11 mouse cellular contexts compared by ENCODE assay signal in genomic region chr12:112794356-112794816, GRCm38 (mm10). TPM values are rescaled to one million over a fixed set of nuclear protein-coding genes. Genes with fewer than 3 reads are reported as not detected.
DNase-seq lines count a peak whose midpoint lies in the region; ATAC-seq and TF ChIP-seq lines count a peak whose summit lies in the region.
"Had no signal": no experiment of that assay in that cellular context is flagged by ENCODE, and none has a peak within 500 bp of the region (broad histone marks: within the 10 kb centered on the region; RNA-seq: fewer than 3 reads in every experiment).

No protein-coding gene starts in this region.

- no peaks in the 10 kb centered on the region for H3K9me3 ChIP-seq in forebrain, embryonic 13.5 days (replicated peaks)
- H3K9me3 ChIP-seq in forebrain, embryonic 14.5 days (replicated peaks; ENCODE audit: control insufficient read depth, low read length) = no peaks in the 10 kb centered on the region
- H3K9me3 ChIP-seq: midbrain, embryonic 13.5 days had no signal

- peaks cover 5% of the 10 kb centered on the region; the same call in 1 of the 2 replicates for H3K4me1 ChIP-seq in forebrain, embryonic 13.5 days
- H3K4me1 ChIP-seq in forebrain, embryonic 14.5 days (ENCODE audit: control insufficient read depth, insufficient read depth, low read length) = peaks cover 3% of the 10 kb centered on the region; the same call in 1 of the 2 replicates
- H3K4me1 ChIP-seq in lung, adult 2 months (ENCODE audit: control insufficient read depth, insufficient read depth, low read length) = peaks cover 14% of the 10 kb centered on the region; the same call in 1 of the 2 replicates
- H3K4me1 ChIP-seq in brown adipose tissue, adult 24 weeks (ENCODE audit: control insufficient read depth, insufficient read depth, insufficient read length, low read length) = no peaks in the 10 kb centered on the region

- H3K36me3 ChIP-seq in forebrain, embryonic 13.5 days (ENCODE audit: poor library complexity, severe bottlenecking) = no peaks in the 10 kb centered on the region
- no peaks in the 10 kb centered on the region for H3K36me3 ChIP-seq in forebrain, embryonic 14.5 days (ENCODE audit: control insufficient read depth, insufficient read depth, low read length)
- peaks cover 3% of the 10 kb centered on the region for H3K36me3 ChIP-seq in myocyte (ENCODE audit: control insufficient read depth, insufficient read depth)
- H3K36me3 ChIP-seq: midbrain, embryonic 13.5 days had no signal

- peaks cover 4% of the 10 kb centered on the region; the same call in 1 of the 2 replicates for H3K27me3 ChIP-seq in forebrain, embryonic 13.5 days
- no peaks in the 10 kb centered on the region; the same call in 1 of the 2 replicates for H3K27me3 ChIP-seq in forebrain, embryonic 14.5 days (replicated peaks; ENCODE audit: control insufficient read depth, insufficient read depth, low read length)
- H3K27me3 ChIP-seq in myocyte (ENCODE audit: control insufficient read depth, insufficient read depth, insufficient read length) = no peaks in the 10 kb centered on the region
- H3K27me3 ChIP-seq: midbrain, embryonic 13.5 days had no signal

- no peak for ATAC-seq in forebrain, embryonic 13.5 days
- ATAC-seq in forebrain, embryonic 14.5 days = no peak
- no peak for ATAC-seq in CD4-positive, CD25-positive, alpha-beta regulatory T cell, adult 4 months
- ATAC-seq: hindbrain, embryonic 16.5 days; midbrain, embryonic 13.5 days had no signal

- WGBS in forebrain, embryonic 13.5 days = 34% methylated on average over 7 of the region's 7 CpGs
- 32% methylated on average over 7 of the region's 7 CpGs for WGBS in forebrain, embryonic 14.5 days
- 26% methylated on average over 7 of the region's 7 CpGs for WGBS in lung, adult 2 months

- H3ac ChIP-seq in myocyte (ENCODE audit: control insufficient read depth, insufficient read length) = peak overlapping the region; percentile 43

- H3K79me2 ChIP-seq in myocyte (ENCODE audit: control insufficient read depth, insufficient read depth) = peaks cover 34% of the 10 kb centered on the region

- no peak overlapping the region for H3K4me2 ChIP-seq in forebrain, embryonic 13.5 days
- no peak overlapping the region for H3K4me2 ChIP-seq in forebrain, embryonic 14.5 days (ENCODE audit: low read length)
- H3K4me2 ChIP-seq in myocyte (ENCODE audit: low read depth) = peak overlapping the region; percentile 81
- H3K4me2 ChIP-seq: midbrain, embryonic 13.5 days had no signal

- TF ChIP-seq POLR2A in lung, adult 2 months (IDR thresholded peaks at IDR 0.05; ENCODE audit: borderline replicate concordance, extremely low read depth, low read depth, low read length) = no peak
- TF ChIP-seq POLR2A in myocyte (IDR thresholded peaks at IDR 0.05; ENCODE audit: insufficient read length, low read depth) = no peak

- DNase-seq in forebrain, embryonic 14.5 days (ENCODE audit: low spot score) = no peak
- no peak for DNase-seq in lung, adult 2 months
- no peak for DNase-seq in lung, postnatal 36 days
- DNase-seq in frontal cortex, adult 2 months (ENCODE audit: extremely low spot score in 1 of 2, low spot score in 1 of 2) = no peak
- DNase-seq: cerebellum, postnatal 36 days had no signal

- TF ChIP-seq CTCF in lung, adult 2 months (IDR thresholded peaks at IDR 0.05; ENCODE audit: insufficient read depth, low read length) = no peak

- H3K9ac ChIP-seq in forebrain, embryonic 13.5 days = 0 out of 2 replicates have a peak overlapping the region, but pooled peaks have one; percentile 21
- H3K9ac ChIP-seq in forebrain, embryonic 14.5 days (ENCODE audit: low read length) = no peak overlapping the region
- H3K9ac ChIP-seq: midbrain, embryonic 13.5 days had no signal

- no peak overlapping the region for H3K4me3 ChIP-seq in forebrain, embryonic 13.5 days
- H3K4me3 ChIP-seq in forebrain, embryonic 14.5 days (ENCODE audit: low read depth, low read length) = no peak overlapping the region
- H3K4me3 ChIP-seq in lung, adult 2 months (replicated peaks; ENCODE audit: extremely low read depth, low read depth, low read length) = peak overlapping the region; percentile 19
- peak overlapping the region; percentile 44 for H3K4me3 ChIP-seq in brown adipose tissue, adult 24 weeks (ENCODE audit: insufficient read depth, low read depth, low read length)
- peak overlapping the region; percentile 62 for H3K4me3 ChIP-seq in myocyte
- H3K4me3 ChIP-seq: midbrain, embryonic 13.5 days had no signal

- H3K27ac ChIP-seq in forebrain, embryonic 13.5 days = no peak overlapping the region
- no peak overlapping the region for H3K27ac ChIP-seq in forebrain, embryonic 14.5 days (ENCODE audit: low read depth, low read length)
- H3K27ac ChIP-seq in brown adipose tissue, adult 24 weeks (replicated peaks; ENCODE audit: low read depth, low read length) = no peak overlapping the region
- H3K27ac ChIP-seq: midbrain, embryonic 13.5 days had no signal

TF ChIP-seq in myocyte, 11 proteins besides CTCF, POLR2A, EP300 and RAD21:
- TF ChIP-seq E2F4 (IDR thresholded peaks at IDR 0.05; ENCODE audit: insufficient read depth) = no peak
- TF ChIP-seq MYOG (IDR thresholded peaks at IDR 0.05; ENCODE audit: control insufficient read depth in 1 of 3, insufficient read depth in 1 of 3, insufficient read length in 2 of 3, low read depth in 2 of 3) = no peak
- TF ChIP-seq TCF12 (IDR thresholded peaks at IDR 0.05; ENCODE audit: insufficient read depth, poor library complexity, severe bottlenecking) = no peak
- TF ChIP-seq USF1 (IDR thresholded peaks at IDR 0.05; ENCODE audit: low read depth) = no peak
- no peak for TF ChIP-seq MAX (IDR thresholded peaks at IDR 0.05; ENCODE audit: low read depth)
- TF ChIP-seq CEBPB (IDR thresholded peaks at IDR 0.05; ENCODE audit: insufficient read depth, poor library complexity, severe bottlenecking) = no peak
- TF ChIP-seq TCF3 (IDR thresholded peaks at IDR 0.05; ENCODE audit: insufficient read length, low read depth) = no peak
- no peak for TF ChIP-seq SRF (IDR thresholded peaks at IDR 0.05; ENCODE audit: control insufficient read depth, insufficient read length, low read depth)
- no peak for TF ChIP-seq MYOD1 (IDR thresholded peaks at IDR 0.05; ENCODE audit: control insufficient read depth in 1 of 3, insufficient read length in 2 of 3, low read depth in 2 of 3)
- TF ChIP-seq REST (IDR thresholded peaks at IDR 0.05; ENCODE audit: insufficient read depth, insufficient read length) = no peak
- no peak for TF ChIP-seq POLR2AphosphoS2 (IDR thresholded peaks at IDR 0.05; ENCODE audit: insufficient read length, low read depth)

RNA-seq across cellular contexts. Expression of gene Ahnak2, which starts 8.1 kb away (rescaled TPM):
- polyA plus RNA-seq in forebrain, embryonic 13.5 days (2015; fragmentation: Nextera tagmentation; extraction: Ambion mirVana) = 0.25 and 0.35 TPM in 2 replicates
- polyA plus RNA-seq in forebrain, embryonic 14.5 days (2014; fragmentation: Nextera tagmentation; extraction: Ambion mirVana) = 0.29 and 0.51 TPM in 2 replicates
- 9.3 and 13.3 TPM in 2 replicates for polyA plus RNA-seq in lung, adult 2 months (2012; rRNA removed)
- 2.9 and 3.2 TPM in 2 replicates for polyA plus RNA-seq in brown adipose tissue, adult 24 weeks (2012; ENCODE audit: insufficient read depth, insufficient read length, missing spikeins)
- polyA plus RNA-seq in myocyte (2012; fragmentation: generic; extraction: Trizol) = 24.4 TPM
- not detected for polyA plus RNA-seq in CD4-positive, CD25-positive, alpha-beta regulatory T cell, adult 4 months (2017; shearing (Covaris generic))
- 1.5 and 1.9 TPM in 2 replicates for polyA plus RNA-seq in frontal cortex, adult 2 months (2012; rRNA removed)

RNA-seq across cellular contexts. Expression of gene Clba1, which starts 14.4 kb away (rescaled TPM):
- polyA plus RNA-seq in forebrain, embryonic 13.5 days (2015; fragmentation: Nextera tagmentation; extraction: Ambion mirVana) = 12.6 and 15.2 TPM in 2 replicates
- polyA plus RNA-seq in forebrain, embryonic 14.5 days (2014; fragmentation: Nextera tagmentation; extraction: Ambion mirVana) = 17.0 and 19.4 TPM in 2 replicates
- 9.4 and 10.0 TPM in 2 replicates for polyA plus RNA-seq in lung, adult 2 months (2012; rRNA removed)
- polyA plus RNA-seq in brown adipose tissue, adult 24 weeks (2012; ENCODE audit: insufficient read depth, insufficient read length, missing spikeins) = 0.63 and 1.7 TPM in 2 replicates
- 9.6 TPM for polyA plus RNA-seq in myocyte (2012; fragmentation: generic; extraction: Trizol)
- under 1 TPM in 1 of 2 experiments, not detected in 1; 0.22 TPM for polyA plus RNA-seq in CD4-positive, CD25-positive, alpha-beta regulatory T cell, adult 4 months (2017; shearing (Covaris generic))
- 13.8 and 14.1 TPM in 2 replicates for polyA plus RNA-seq in frontal cortex, adult 2 months (2012; rRNA removed)

RNA-seq across cellular contexts. Expression of gene Pld4, which starts 33.9 kb away (rescaled TPM):
- 2.9 and 3.8 TPM in 2 replicates for polyA plus RNA-seq in forebrain, embryonic 13.5 days (2015; fragmentation: Nextera tagmentation; extraction: Ambion mirVana)
- polyA plus RNA-seq in forebrain, embryonic 14.5 days (2014; fragmentation: Nextera tagmentation; extraction: Ambion mirVana) = 5.9 and 7.0 TPM in 2 replicates
- polyA plus RNA-seq in lung, adult 2 months (2012; rRNA removed) = 78.2 and 90.1 TPM in 2 replicates
- 7.5 and 9.4 TPM in 2 replicates for polyA plus RNA-seq in brown adipose tissue, adult 24 weeks (2012; ENCODE audit: insufficient read depth, insufficient read length, missing spikeins)
- 0.08 TPM for polyA plus RNA-seq in myocyte (2012; fragmentation: generic; extraction: Trizol)
- 1 to 10 TPM; 1.7 to 7.2 TPM for polyA plus RNA-seq in CD4-positive, CD25-positive, alpha-beta regulatory T cell, adult 4 months (2017; shearing (Covaris generic))
- 14.0 and 20.4 TPM in 2 replicates for polyA plus RNA-seq in frontal cortex, adult 2 months (2012; rRNA removed)

RNA-seq across cellular contexts. Expression of gene Cdca4, which starts 34.8 kb away (rescaled TPM):
- 123 and 134 TPM in 2 replicates for polyA plus RNA-seq in forebrain, embryonic 13.5 days (2015; fragmentation: Nextera tagmentation; extraction: Ambion mirVana)
- polyA plus RNA-seq in forebrain, embryonic 14.5 days (2014; fragmentation: Nextera tagmentation; extraction: Ambion mirVana) = 101 and 112 TPM in 2 replicates
- polyA plus RNA-seq in lung, adult 2 months (2012; rRNA removed) = 17.0 and 21.4 TPM in 2 replicates
- polyA plus RNA-seq in brown adipose tissue, adult 24 weeks (2012; ENCODE audit: insufficient read depth, insufficient read length, missing spikeins) = 3.1 and 5.5 TPM in 2 replicates
- 21.5 TPM for polyA plus RNA-seq in myocyte (2012; fragmentation: generic; extraction: Trizol)
- 10 to 100 TPM; 70.5 to 85.8 TPM for polyA plus RNA-seq in CD4-positive, CD25-positive, alpha-beta regulatory T cell, adult 4 months (2017; shearing (Covaris generic))
- polyA plus RNA-seq in frontal cortex, adult 2 months (2012; rRNA removed) = 10.2 and 10.6 TPM in 2 replicates

Comparison
In these comparisons a context has a peak if more than half of its experiments do, and no peak if none do; other contexts are left out.
1. H3K4me3 ChIP-seq: peak in lung, adult 2 months (single experiment), brown adipose tissue, adult 24 weeks (single experiment) and myocyte (single experiment); none in forebrain, embryonic 13.5 days (single experiment) and forebrain, embryonic 14.5 days (single experiment).